Mouse (Mus musculus) thymus, postnatal 36 days (tissue): ENCODE data around the gene Cmtm4.

Experiments
- DNase-seq, 2 experiments: peaks; one replicate each; pipeline ENCODE4 v3.0.0; 2022; ENCODE audit warnings: mixed read lengths in 2 of 2

Gene Cmtm4

DNA sequence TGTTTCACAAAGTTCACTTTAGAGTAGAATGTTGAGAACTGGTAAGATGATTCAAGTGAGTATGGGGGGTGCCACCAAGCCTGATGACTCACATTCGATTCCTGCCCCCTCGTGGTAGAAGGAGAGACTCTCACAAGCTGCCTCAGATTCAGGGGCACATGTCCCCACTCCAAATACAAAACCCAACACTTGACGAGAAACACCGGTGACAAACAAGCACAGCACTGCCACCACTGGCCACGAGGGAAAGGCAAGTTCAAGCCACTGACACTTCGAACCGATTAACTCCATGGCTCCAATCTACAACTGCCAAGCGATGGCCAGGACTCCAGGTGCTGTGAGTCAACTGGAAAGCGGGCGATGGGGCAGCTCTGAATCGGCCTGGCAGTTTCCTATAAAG lies 21.8 kb downstream of the Cmtm4 start:
- no peak for DNase-seq

DNA sequence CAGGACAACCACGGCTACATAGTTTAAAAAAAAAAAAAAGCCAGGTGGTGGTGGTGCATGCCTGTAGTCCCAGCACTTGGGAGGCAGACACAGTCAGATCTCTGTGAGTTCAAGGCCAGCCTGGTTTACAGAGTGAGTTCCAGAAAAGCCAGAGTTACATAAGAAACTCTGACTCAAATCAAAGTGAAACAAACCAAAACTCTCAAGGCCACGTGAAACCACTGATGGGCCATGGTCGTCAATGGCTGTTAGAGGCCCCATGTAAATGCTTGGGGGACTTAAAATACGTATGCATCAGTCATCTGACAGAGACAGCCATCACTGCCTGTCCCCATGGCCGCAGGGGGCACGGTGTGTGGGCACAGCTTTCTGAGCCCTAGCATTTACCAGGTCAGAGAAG lies 24.5 kb downstream of the Cmtm4 start:
- no peak for DNase-seq

DNA sequence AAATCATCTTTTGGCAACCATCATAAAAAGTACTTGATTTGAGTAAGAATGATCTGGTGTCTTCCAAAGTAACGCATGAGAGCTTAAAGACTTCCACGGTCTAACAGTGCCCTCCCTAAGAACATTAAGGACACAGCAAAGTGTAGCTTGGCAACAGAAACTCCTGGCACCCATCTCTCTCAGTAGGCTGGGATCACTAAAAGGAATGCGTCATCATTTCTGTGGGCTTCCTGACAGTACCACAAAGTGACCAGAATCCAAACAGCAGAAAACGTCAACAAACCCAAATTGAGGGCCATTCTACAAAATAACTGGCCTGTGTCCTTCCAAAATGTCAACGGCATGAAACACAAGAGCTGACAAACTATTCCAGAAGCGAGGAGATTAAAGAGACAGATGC lies 25.5 kb downstream of the Cmtm4 start:
- no peak for DNase-seq

DNA sequence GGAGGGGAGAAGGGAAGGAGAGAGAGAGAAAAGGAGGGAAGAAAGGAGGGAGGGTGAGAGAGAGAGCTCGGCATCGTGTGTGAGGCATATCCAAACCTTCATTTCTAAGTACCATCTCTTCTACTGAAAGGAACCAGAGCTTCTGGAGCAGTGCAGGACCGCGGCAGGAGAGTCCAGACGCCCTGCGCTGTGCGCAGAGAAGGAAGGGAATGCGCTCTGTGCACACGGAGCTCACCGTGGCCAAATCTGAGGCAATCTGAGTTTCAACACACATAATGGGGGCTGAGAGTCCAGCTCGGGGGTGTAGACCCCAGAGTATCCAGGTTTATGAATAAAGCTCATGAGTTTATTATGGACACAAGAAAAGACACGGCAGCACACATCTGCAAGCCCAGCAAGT lies 26.0 kb downstream of the Cmtm4 start:
- no peak for DNase-seq

DNA sequence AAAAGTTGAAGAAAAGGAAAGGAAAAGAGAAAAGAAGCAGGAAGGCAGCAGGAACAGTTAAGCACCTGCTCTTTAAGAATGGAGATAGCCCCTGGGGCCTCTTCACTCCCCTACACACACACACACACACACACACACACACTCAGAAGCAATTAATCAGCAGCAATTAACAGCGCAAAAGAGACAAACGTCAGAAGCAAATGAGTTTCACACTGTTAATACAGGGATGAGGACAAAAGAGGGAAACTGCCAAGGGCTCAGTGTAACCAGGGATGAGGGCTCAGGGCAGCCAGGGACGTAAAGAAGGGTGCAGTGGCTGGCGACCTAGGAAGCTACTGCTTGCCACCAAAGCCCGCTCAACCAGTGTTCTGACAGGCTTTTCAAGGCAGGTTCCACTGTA lies 28.2 kb downstream of the Cmtm4 start:
- no peak for DNase-seq

DNA sequence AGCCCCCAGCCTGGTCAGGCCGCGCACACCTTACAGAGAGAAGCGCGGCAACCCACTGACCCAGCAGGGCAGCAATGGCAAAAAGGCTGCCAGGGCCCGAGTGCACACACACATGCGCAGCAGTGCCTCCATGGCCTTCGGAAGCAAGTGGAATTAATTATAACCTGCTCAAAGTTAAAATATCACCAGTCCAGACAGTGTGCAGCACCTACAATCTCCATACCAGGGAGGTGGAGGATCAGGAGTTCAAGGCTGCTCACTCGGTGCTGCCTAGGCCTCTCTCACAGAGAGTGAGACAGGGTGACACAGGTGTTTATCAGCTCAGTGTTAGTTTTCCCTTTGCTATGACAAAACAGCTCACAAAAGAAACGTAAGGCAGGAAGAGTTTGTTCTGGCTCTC lies 29.9 kb downstream of the Cmtm4 start:
- DNase-seq: no peak

DNA sequence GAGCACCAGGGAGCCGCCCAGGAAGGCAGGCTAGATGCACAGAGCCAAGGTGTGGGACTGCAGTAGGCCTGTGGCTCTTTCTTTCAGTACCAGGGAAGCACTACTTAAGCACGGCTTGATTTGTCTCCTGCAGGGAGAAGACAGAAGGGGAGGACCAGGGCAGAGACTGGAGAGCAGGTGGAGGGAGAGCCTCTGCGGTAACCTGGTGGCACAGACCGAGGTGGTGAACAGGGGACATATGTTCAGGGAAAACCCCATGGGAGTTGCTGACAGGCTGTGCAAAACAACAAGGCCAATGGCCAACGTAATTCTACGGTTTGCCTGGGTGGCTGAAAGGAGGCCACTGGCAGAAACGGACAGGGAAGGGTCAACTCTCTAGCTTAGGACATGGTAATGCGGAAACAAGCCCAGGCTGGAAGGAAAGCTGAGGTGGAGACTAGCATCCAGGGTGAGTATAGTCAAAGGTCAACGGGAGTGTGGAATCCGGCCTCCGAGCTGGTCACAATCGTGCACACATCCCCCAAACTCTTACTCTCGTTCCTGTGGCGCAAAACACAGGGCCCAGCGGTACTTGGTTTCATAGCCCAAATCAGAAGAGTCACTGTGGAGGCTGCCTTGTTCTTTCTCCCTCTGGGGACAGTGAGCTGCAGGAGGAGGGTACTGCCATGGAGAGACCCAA lies 35.7 kb downstream of the Cmtm4 start:
- no peak for DNase-seq

DNA sequence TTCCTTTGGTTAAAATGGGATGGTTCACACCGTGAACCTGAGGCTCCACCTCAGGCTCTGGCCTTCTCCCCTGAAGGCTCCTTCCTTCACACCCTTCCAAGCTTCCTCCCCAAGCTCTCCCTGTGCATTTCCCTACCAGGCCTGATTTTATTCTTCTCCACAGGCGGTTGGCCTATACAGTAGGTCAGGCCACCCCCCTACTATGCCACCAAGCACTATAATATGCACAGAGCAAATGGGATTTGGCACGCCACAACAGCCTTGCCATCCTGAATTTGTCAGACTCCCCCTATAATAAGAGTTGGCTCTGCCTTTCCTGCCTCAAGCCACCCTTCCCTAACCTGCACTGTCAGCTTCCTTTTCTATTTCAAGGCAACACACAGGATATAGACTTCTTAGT lies 37.0 kb downstream of the Cmtm4 start:
- DNase-seq: no peak

DNA sequence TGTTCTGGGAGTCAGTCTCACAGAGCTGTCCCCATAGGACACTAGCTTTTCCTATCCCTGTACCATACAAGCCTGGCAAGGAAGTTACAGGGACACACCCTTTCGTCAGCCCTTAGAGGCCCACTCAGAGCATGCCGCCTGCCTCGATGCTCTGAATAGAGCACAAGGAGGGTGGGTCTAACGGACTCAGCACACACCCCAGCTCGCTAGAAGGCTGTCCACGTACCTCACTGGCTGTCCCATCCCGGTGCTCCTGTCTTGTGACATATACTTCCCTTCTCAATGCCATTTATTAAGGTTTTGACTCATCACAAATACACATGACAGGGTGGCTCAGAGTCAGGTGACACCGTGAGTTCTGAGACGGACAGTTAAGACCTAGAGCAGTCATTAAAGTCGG lies 41.1 kb downstream of the Cmtm4 start:
- no peak for DNase-seq

DNA sequence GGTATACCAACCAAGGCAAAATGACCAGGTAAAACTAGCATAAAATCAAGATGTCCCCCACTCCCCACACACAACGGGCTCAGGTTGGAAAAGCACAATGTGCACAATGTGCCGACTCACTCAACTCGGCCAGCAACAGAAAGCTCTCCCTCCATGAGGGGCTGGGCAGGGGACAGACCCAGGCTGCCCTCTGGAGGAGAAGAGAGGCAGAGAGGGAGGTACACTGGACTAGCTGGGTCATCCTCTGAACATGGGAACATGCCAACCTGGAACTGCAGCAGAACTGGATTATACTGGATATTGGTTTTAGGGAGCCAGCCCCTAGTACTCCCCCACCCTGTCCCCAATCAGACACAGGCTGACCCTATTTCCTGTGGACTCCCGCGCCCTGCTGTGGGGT lies 42.4 kb downstream of the Cmtm4 start:
- DNase-seq: no peak

DNA sequence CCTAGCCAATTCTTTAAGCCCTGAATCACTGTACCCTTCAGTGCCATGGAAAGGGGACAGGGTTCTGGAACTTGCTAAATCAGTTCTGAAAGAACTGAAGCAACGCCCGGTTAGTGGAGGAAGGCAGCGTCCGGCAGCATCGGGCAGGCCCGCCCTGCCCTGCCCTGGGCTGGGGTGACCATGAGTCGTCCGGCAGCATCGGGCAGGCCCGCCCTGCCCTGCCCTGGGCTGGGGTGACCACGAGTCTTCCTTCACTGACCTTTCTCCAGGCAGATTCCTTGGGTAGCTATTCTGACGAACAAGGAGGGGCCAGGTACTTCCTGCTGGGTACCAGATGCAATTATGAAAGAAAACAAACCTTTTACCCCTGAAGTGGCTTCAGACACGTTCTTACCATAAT lies 45.6 kb downstream of the Cmtm4 start:
- no peak for DNase-seq

DNA sequence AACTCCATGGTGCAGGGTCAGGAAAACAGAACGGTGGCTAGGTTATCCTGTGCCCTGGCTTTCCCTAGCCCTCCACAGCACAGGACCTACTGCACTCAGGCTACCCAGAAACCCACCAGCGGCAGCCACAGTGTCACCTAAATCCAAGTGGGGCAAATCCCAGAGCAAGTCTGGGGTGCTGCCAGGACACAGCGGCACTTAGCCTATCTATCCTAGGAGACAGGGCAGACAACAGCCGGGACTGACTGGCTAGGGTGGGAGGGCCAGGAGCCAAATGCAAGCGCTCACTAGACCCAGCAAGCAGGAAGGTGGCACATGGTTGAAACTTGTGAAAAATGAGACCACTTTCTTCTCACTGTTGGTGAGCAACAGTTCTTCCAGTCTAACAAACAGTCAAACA lies 46.6 kb downstream of the Cmtm4 start:
- DNase-seq: no peak

DNA sequence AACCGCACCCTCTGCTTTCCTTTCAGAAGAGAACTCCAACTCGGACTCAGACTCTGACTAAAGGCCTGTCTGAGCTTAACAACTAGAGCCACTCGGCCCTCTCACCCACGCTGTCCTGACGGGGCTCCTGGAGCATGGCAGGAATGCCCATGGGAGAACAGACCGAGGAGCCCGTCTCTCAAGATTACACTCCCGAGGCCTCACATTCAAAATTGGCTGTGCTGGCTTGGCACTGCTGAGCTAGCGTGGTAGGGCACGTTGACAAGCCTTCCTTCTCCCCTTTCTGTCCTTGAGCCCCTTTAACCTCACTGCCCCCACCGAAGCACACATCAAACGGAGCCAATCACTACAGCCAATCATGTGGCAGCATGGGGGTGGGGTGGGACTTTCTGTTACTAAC lies 48.9 kb downstream of the Cmtm4 start:
- no peak for DNase-seq

DNA sequence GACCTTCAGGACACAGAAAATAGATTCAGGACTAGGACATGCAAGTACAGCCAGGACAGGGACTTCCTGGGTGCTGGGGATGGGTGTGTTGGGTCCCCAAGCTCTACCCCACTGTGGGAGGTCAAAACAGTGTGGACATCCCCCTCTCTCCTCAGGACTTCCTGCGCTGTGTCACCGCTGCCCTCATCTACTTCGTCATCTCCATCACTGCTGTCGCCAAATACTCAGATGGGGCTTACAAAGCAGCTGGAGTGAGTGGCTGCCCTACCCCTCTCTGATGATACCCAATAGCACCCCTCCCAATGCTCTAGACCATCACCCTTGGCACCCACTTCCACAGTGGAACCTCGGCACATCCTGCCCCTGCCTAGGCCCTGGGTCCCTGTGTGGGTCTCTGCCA lies 51.0 kb downstream of the Cmtm4 start:
- DNase-seq: no peak

DNA sequence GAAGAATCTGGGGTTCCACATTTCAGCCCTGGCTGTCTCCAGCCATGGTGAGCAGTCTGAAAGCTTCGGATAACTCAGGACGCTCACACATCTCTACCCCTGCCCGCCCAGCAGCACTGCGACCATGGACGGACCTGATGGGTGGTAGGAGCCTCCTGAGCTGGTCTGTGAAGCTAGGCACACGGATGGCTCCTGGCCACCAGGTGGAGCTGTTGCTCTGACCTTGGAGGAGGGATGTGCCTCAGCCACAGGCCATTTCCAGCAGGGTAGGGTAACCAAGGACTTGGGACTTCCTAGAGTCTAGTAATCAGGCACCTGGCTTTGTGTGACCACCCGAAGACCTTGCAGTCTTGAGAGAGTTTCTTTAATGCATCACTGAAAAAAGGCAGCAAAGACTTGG lies 51.6 kb downstream of the Cmtm4 start:
- peak; percentile 74 to 80 for DNase-seq

DNA sequence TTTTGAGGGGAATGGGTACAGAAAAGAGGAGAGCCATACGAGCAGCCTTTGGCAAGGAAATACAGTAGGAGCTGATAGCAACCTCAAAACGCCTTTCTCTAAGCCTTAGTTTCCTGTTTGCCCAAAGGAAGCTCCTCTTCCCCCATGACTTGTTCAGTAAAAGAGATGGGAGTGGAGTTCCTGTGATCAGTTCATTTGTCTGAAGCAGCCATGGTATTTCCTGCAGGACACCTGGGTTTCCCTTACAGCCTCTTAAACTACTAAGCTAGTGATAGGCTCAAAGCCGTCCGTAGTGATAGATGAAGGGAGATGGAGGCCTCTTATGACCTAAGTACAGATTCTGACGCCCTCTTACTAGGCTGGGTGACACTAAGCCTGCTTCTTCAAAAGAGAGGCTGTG lies 53.2 kb downstream of the Cmtm4 start:
- no peak for DNase-seq

DNA sequence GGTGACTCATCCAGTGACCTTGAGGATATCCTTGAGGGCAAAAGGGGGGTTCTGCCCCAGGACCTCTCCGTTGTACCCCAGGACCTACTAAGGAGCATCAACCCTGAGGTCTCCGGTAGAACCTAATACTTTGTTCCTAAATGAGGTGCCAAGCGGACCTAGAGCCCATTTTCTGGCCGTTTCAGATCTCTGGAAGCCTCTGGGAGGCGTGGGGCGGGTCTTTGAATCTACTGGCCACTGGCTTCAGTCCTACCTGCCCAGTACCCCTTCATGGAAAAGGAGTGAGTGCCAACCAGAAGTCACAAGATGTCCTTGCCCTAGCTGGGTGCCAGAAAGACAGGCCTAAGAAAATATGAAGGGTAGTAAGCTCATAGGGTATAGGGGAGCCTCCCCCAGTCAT lies 53.9 kb downstream of the Cmtm4 start:
- no peak for DNase-seq

DNA sequence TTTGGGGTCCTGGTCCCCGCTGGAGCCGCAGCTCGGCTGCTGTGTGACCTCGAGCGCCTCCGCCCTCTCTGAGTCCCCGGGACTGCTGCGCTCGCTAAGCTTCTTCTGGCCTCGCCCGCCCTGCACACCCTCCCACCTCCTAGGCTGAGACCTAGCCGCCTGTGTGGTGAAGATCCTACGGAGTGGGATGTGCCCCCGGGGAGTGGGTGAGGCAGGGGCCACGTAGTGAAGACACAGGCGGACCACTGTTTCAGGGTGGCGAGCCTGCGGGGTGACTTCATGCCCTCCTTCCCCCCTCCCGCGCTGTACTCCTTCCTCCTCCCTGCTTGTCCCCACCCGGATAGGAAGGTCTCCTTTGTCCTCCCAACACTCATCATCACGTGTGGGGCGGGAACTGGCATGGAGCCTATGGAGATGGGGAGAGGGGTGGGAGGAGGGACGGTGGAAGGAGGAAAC lies 54.5 kb downstream of the Cmtm4 start:
- DNase-seq: no peak

DNA sequence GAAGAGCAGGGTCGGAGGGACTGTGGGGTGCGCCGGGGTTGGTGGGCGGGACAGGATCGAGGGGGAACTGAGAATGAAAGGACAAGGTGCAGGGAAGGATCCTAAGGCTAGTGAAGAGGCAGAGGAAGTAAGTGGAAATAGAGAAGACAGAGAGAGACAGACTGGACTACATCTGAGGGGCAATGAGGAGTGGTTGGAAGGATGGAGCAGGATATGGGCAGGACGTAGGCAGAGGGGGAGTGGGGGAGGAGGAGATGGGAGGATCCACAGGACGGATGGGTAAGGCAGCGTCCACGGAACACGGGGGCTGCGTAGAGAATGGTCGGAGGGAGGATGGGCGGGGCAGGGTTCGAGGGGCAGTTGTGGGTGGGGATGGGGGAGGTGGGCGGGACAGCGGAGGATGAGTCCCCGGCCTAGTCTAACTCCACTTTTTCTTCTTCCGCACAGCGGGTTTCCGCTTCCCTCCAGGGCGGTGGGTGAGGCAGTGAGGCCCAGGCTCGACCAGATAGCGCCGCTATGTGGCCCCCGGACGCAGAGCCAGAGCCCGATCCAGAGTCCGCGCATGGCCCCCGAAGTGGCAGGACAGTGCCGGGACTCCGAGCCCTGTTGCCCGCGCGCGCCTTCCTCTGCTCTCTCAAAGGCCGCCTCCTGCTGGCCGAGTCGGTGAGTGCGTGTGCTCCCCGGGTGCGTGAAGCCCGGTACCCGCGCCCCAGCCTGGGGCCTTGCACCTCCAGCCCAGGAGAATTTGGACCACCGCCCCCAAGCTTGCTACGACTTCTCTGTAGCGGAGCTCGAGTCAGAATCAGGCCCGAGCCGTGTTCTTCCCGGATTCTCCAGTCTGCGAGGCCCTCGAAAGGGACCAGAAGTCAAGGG lies 55.1 kb downstream of the Cmtm4 start:
- peak; percentile 78 to 83 for DNase-seq

DNA sequence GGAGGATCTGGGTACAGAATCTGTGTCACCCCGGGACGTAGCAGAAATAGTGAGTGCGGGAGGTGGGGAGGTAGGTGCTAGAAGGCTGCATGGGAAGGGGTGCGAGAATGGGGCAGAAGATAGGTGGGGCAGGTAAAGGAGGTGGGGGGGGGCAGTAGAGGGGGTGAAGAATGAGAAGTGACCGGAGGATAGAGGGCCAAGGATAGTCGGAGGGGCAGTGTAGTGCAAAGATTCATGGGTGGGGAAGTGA lies 55.7 kb downstream of the Cmtm4 start:
- DNase-seq: peak in 1 of 2 experiments; percentile 39

DNA sequence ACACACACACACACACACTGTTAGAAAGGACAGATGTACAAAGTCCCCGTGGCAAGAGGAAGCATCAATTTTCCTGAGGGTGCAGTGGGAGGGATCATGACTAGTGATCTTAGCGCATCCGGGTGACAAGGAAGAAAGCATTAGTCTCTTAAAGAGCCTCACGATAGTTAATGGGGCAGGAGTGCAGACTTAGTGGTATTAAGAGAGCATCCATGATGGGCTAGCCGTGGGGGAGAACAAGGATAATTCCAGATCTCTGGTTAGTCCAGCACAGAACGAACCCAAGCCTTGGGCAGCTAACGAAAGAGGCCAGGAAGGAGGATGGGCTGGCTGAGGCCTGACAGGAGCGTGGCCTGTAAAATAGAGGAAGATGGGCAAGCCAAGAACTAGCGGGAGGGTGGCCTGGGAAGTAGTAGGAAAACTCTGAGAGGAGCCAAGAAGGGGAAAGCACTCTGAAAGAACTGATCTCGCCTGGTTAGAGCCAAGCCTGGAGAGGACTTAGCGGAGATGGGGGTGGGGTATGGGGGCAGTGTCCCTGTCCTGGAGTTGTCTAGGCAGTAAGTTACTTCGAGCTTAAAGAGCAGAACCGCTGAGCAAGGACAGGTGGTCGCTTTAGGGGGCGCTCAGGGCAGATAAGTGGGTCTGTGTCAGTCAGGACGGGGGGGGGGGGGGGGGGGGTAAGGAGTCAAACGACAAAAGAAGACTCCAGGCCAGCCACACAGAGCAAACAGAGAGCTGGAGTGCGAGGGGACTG lies 56.2 kb downstream of the Cmtm4 start, which contains the start of gene Cmtm3:
Gene Cmtm3, plus strand, starts transcription at position 182 of the 754 bp plus-strand sequence.
- no peak for DNase-seq

DNA sequence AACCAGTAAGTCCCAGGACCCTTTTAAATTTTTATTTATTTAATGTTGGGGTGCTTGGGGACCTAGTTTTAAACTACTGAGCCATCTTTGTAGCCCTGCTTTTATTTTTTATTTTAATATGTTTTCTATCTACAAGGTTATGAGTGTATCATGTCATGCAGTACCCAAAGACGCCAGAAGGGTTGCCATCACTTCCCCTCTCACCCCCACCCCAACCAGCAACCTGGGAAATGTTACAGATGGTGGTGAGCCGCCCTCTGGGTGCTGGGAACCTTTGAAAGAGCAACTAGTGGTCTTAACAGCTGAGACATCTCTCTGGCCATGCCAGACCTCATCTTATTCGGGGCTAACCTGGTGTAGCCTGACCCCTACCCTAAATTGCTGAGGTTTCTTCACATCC lies 57.7 kb downstream of the Cmtm4 start:
- peak in 1 of 2 experiments; percentile 17 for DNase-seq

DNA sequence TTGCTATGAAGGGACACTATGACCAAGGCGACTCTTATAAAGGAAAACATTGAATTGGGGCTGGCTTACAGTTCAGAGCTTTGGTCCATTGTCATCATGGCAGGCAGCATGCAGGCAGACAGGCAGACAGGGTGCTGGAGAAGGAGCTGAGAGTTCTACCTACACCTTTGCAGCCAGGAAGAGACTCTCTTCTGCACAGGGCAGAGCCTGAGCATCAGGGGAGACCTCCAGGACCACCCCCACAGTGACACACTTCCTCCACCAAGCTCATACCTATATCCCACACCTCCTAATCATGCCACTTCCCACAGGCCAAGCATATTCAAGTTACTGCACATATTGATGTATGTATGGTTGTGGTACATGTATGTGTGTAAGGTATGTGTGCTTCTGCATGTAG lies 58.8 kb downstream of the Cmtm4 start:
- no peak for DNase-seq

DNA sequence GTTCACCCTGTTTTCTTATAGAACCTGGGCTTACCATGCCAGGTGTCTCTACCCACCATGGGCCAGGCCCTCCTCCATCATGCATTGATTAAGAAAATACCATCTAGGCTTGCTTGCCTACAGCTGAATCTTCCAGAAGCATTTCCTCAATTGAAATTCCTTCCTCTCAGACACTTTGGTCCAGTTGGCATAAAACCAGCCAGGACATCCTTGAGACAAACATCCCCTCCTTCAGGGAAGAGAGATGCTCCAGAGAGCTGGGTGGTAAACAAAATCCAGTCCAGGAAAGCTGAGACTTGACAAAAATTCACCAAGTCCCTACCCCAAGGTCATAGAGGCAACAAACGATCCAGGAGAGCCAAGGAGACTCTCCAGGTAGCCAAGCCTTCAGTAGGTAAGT lies 61.4 kb downstream of the Cmtm4 start:
- DNase-seq: no peak
